Mouse (Mus musculus): ENCODE measurements at regions not wholly inside any gene's neighbourhood (a gene's known extent, or its start where the extent isn't known, plus 50 kb on each side); places are given as distances from the start of the nearest gene placed in this dataset.

GRCm38 (mm10) chr11:19257549-19257948 lies 238.8 kb upstream of the Meis1 start:
- TF ChIP-seq CTCF (conservative IDR thresholded peaks at IDR 0.05; ENCODE audit: low read length) = no peak
- no peak for TF ChIP-seq POU5F1 (IDR thresholded peaks at IDR 0.05; ENCODE audit: borderline replicate concordance, low read length)

Measured in E14TG2a.4 (cell line).